Comparison of ENCODE assay signal across 14 mouse cellular contexts in genomic region chr17:48771721-48772320, GRCm38 (mm10).
DNase-seq lines count a peak whose midpoint lies in the region; ATAC-seq lines count a peak whose summit lies in the region.
"Had no signal": no experiment of that assay in that cellular context is flagged by ENCODE, and none has a peak within 500 bp of the region (broad histone marks: within the 10 kb centered on the region; RNA-seq: fewer than 3 reads in every experiment).

No protein-coding gene starts in this region.

- H3K36me3 ChIP-seq in hindbrain, embryonic 16.5 days (ENCODE audit: control insufficient read depth, insufficient read depth, low read length): no peaks in the 10 kb centered on the region
- H3K36me3 ChIP-seq: limb, embryonic 12.5 days had no signal

- H3K4me2 ChIP-seq in hindbrain, embryonic 16.5 days (ENCODE audit: low read length): no peak overlapping the region
- H3K4me2 ChIP-seq: limb, embryonic 12.5 days had no signal

- no peaks in the 10 kb centered on the region for H3K9me3 ChIP-seq in hindbrain, embryonic 16.5 days (ENCODE audit: control insufficient read depth, low read length)
- H3K9me3 ChIP-seq: limb, embryonic 12.5 days had no signal

- peak; percentile 22 for DNase-seq in left cerebral cortex, adult 11 months (ENCODE audit: low spot score)
- no peak for DNase-seq in left cerebral cortex, postnatal 4 days
- peak; percentile 53 to 66 for DNase-seq in left cerebral cortex, postnatal 14 days (ENCODE audit: low spot score in 2 of 2)
- peak; percentile 68 for DNase-seq in right cerebral cortex, postnatal 25 days
- no peak for DNase-seq in heart, postnatal 14 days
- DNase-seq in testis, postnatal 10 days (ENCODE audit: low spot score): no peak
- DNase-seq: adrenal gland, postnatal 10 days; B cell, adult 2 months; cerebellum, postnatal 14 days; kidney, adult 18-20 months; lung, postnatal 36 days had no signal

- H3K4me3 ChIP-seq in hindbrain, embryonic 16.5 days (ENCODE audit: low read length): no peak overlapping the region
- H3K4me3 ChIP-seq: limb, embryonic 12.5 days had no signal

- intact Hi-C loops in left cerebral cortex, postnatal 4 days (cut with DNase I): no loop called here
- intact Hi-C loops in left cerebral cortex, postnatal 14 days (cut with DNase I): no loop called here
- intact Hi-C loops in heart, postnatal 14 days (cut with DNase I): no loop called here

- H3K9ac ChIP-seq in hindbrain, embryonic 16.5 days (ENCODE audit: low read depth, low read length): no peak overlapping the region
- H3K9ac ChIP-seq: limb, embryonic 12.5 days had no signal

- peaks cover 32% of the 10 kb centered on the region for H3K4me1 ChIP-seq in hindbrain, embryonic 16.5 days (ENCODE audit: control insufficient read depth, insufficient read depth, low read depth, low read length)

- ATAC-seq in hindbrain, embryonic 16.5 days: peak; percentile 58
- no peak for ATAC-seq in cerebellum, adult (ENCODE audit: insufficient number of reproducible peaks, low FRiP score, low TSS enrichment)

- no peaks in the 10 kb centered on the region for H3K27me3 ChIP-seq in hindbrain, embryonic 16.5 days (replicated peaks; ENCODE audit: control insufficient read depth, insufficient read depth, low read length)
- H3K27me3 ChIP-seq: limb, embryonic 12.5 days had no signal

- WGBS in hindbrain, embryonic 16.5 days: 21% methylated on average over 13 of the region's 13 CpGs

- peak overlapping the region; percentile 55; the same call in 1 of the 2 replicates for H3K27ac ChIP-seq in hindbrain, embryonic 16.5 days (ENCODE audit: low read depth, low read length)
- H3K27ac ChIP-seq: limb, embryonic 12.5 days had no signal

Comparison
In these comparisons a context has a peak if more than half of its experiments do, and no peak if none do; other contexts are left out.
1. DNase-seq: peak in left cerebral cortex, adult 11 months (single experiment), left cerebral cortex, postnatal 14 days (2 of 2) and right cerebral cortex, postnatal 25 days (single experiment); none in left cerebral cortex, postnatal 4 days (single experiment), heart, postnatal 14 days (0 of 2) and testis, postnatal 10 days (single experiment).